Mouse (Mus musculus): ENCODE measurements at regions not wholly inside any gene's neighbourhood (a gene's known extent, or its start where the extent isn't known, plus 50 kb on each side); places are given as distances from the start of the nearest gene placed in this dataset.

GRCm38 (mm10) chr2:170275687-170276086, 127.8 kb upstream of the Zfp217 start:
- Histone ChIP-seq H3K4me1 (replicated peaks; ENCODE audit: control insufficient read depth, insufficient read depth, low read length) (no peaks in the 10 kb centered on the region), H3K4me3 (ENCODE audit: control insufficient read depth, insufficient read depth, low read length) (no peak overlapping the region), H3K27me3 (ENCODE audit: control insufficient read depth, insufficient read depth, low read length) (no peaks in the 10 kb centered on the region), H3K27ac (ENCODE audit: control insufficient read depth, insufficient read depth, low read length) (no peak overlapping the region), H3K36me3 (ENCODE audit: control insufficient read depth, insufficient read depth, low read length) (no peaks in the 10 kb centered on the region)
- 81% methylated on average over 4 of the region's 4 CpGs for WGBS
- TF ChIP-seq POLR2A (IDR thresholded peaks at IDR 0.05; ENCODE audit: control insufficient read depth, extremely low read depth, insufficient read depth, low read length, poor library complexity) = no peak
- no peak for TF ChIP-seq CTCF (IDR thresholded peaks at IDR 0.05; ENCODE audit: borderline replicate concordance, control insufficient read depth, extremely low read depth, insufficient read depth, low read length, poor library complexity)
- no peak for DNase-seq

- no peaks in the 10 kb centered on the region for H3K4me1 ChIP-seq (replicated peaks; ENCODE audit: control insufficient read depth, insufficient read depth, low read length)
- DNase-seq = no peak
- H3K4me3 ChIP-seq (ENCODE audit: control insufficient read depth, insufficient read depth, low read length) = no peak overlapping the region
- TF ChIP-seq POLR2A (IDR thresholded peaks at IDR 0.05; ENCODE audit: control insufficient read depth, extremely low read depth, insufficient read depth, low read length, poor library complexity) = no peak
- no peak for TF ChIP-seq CTCF (IDR thresholded peaks at IDR 0.05; ENCODE audit: borderline replicate concordance, control insufficient read depth, extremely low read depth, insufficient read depth, low read length, poor library complexity)
- no peak overlapping the region for H3K27ac ChIP-seq (ENCODE audit: control insufficient read depth, insufficient read depth, low read length)
- WGBS = 88% methylated on average over 11 of the region's 11 CpGs
- H3K27me3 ChIP-seq (ENCODE audit: control insufficient read depth, insufficient read depth, low read length) = no peaks in the 10 kb centered on the region
- no peaks in the 10 kb centered on the region for H3K36me3 ChIP-seq (ENCODE audit: control insufficient read depth, insufficient read depth, low read length)
Measured at GRCm38 (mm10) chr2:170269926-170270577, 122.1 kb upstream of the Zfp217 start.

GRCm38 (mm10) chr2:170268080-170268479, 120.2 kb upstream of the Zfp217 start:
- Histone ChIP-seq H3K27me3 (ENCODE audit: control insufficient read depth, insufficient read depth, low read length) (no peaks in the 10 kb centered on the region), H3K4me1 (replicated peaks; ENCODE audit: control insufficient read depth, insufficient read depth, low read length) (no peaks in the 10 kb centered on the region), H3K4me3 (ENCODE audit: control insufficient read depth, insufficient read depth, low read length) (no peak overlapping the region), H3K27ac (ENCODE audit: control insufficient read depth, insufficient read depth, low read length) (no peak overlapping the region), H3K36me3 (ENCODE audit: control insufficient read depth, insufficient read depth, low read length) (no peaks in the 10 kb centered on the region)
- WGBS = 89% methylated on average over 8 of the region's 8 CpGs
- no peak for DNase-seq
- TF ChIP-seq POLR2A (IDR thresholded peaks at IDR 0.05; ENCODE audit: control insufficient read depth, extremely low read depth, insufficient read depth, low read length, poor library complexity) (no peak), CTCF (IDR thresholded peaks at IDR 0.05; ENCODE audit: borderline replicate concordance, control insufficient read depth, extremely low read depth, insufficient read depth, low read length, poor library complexity) (no peak)

- no peaks in the 10 kb centered on the region for H3K4me1 ChIP-seq (replicated peaks; ENCODE audit: control insufficient read depth, insufficient read depth, low read length)
- TF ChIP-seq CTCF (IDR thresholded peaks at IDR 0.05; ENCODE audit: borderline replicate concordance, control insufficient read depth, extremely low read depth, insufficient read depth, low read length, poor library complexity) (no peak), POLR2A (IDR thresholded peaks at IDR 0.05; ENCODE audit: control insufficient read depth, extremely low read depth, insufficient read depth, low read length, poor library complexity) (no peak)
- DNase-seq = no peak
- no peaks in the 10 kb centered on the region for H3K36me3 ChIP-seq (ENCODE audit: control insufficient read depth, insufficient read depth, low read length)
- H3K27me3 ChIP-seq (ENCODE audit: control insufficient read depth, insufficient read depth, low read length) = no peaks in the 10 kb centered on the region
- no peak overlapping the region for H3K4me3 ChIP-seq (ENCODE audit: control insufficient read depth, insufficient read depth, low read length)
- 69% methylated on average over 12 of the region's 12 CpGs for WGBS
- H3K27ac ChIP-seq (ENCODE audit: control insufficient read depth, insufficient read depth, low read length) = no peak overlapping the region
Measured at GRCm38 (mm10) chr2:170267152-170267551, 119.2 kb upstream of the Zfp217 start.

GRCm38 (mm10) chr2:170266407-170267101, 118.7 kb upstream of the Zfp217 start:
- peak; percentile 39 for DNase-seq

GRCm38 (mm10) chr2:170263594-170263993, 115.7 kb upstream of the Zfp217 start:
- H3K27ac ChIP-seq (ENCODE audit: control insufficient read depth, insufficient read depth, low read length) = no peak overlapping the region
- no peaks in the 10 kb centered on the region for H3K27me3 ChIP-seq (ENCODE audit: control insufficient read depth, insufficient read depth, low read length)
- TF ChIP-seq POLR2A (IDR thresholded peaks at IDR 0.05; ENCODE audit: control insufficient read depth, extremely low read depth, insufficient read depth, low read length, poor library complexity) (no peak), CTCF (IDR thresholded peaks at IDR 0.05; ENCODE audit: borderline replicate concordance, control insufficient read depth, extremely low read depth, insufficient read depth, low read length, poor library complexity) (no peak)
- no peaks in the 10 kb centered on the region for H3K36me3 ChIP-seq (ENCODE audit: control insufficient read depth, insufficient read depth, low read length)
- no peak for DNase-seq
- no peak overlapping the region for H3K4me3 ChIP-seq (ENCODE audit: control insufficient read depth, insufficient read depth, low read length)
- H3K4me1 ChIP-seq (replicated peaks; ENCODE audit: control insufficient read depth, insufficient read depth, low read length) = no peaks in the 10 kb centered on the region
- 96% methylated on average over 4 of the region's 4 CpGs for WGBS

More at GRCm38 (mm10) chr2:170266407-170267101, 118.7 kb upstream of the Zfp217 start:
- 43% methylated on average over 16 of the region's 16 CpGs for WGBS
- H3K4me3 ChIP-seq (ENCODE audit: control insufficient read depth, insufficient read depth, low read length) = peak overlapping the region; percentile 8
- H3K27me3 ChIP-seq (ENCODE audit: control insufficient read depth, insufficient read depth, low read length) = no peaks in the 10 kb centered on the region
- H3K36me3 ChIP-seq (ENCODE audit: control insufficient read depth, insufficient read depth, low read length) = no peaks in the 10 kb centered on the region
- no peak overlapping the region for H3K27ac ChIP-seq (ENCODE audit: control insufficient read depth, insufficient read depth, low read length)
- H3K4me1 ChIP-seq (replicated peaks; ENCODE audit: control insufficient read depth, insufficient read depth, low read length) = no peaks in the 10 kb centered on the region
- no peak for TF ChIP-seq POLR2A (IDR thresholded peaks at IDR 0.05; ENCODE audit: control insufficient read depth, extremely low read depth, insufficient read depth, low read length, poor library complexity)
- TF ChIP-seq CTCF (IDR thresholded peaks at IDR 0.05; ENCODE audit: borderline replicate concordance, control insufficient read depth, extremely low read depth, insufficient read depth, low read length, poor library complexity) = no peak
